Mouse (Mus musculus) urinary bladder, postnatal 36 days (tissue): ENCODE results near the gene Fhit.
A peak's percentile ranks its signal among the peaks of the same experiment; 100 is the strongest.

ENCODE experiments used
- DNase-seq, 2 experiments: peaks; one replicate each; pipeline ENCODE4 v3.0.0; 2022; ENCODE audit warnings: low spot score in 2 of 2, mixed read lengths in 1 of 2

The Fhit gene

GRCm38 (mm10) chr14:10139311-10139710 is 1022.5 kb downstream of the Fhit start:
- no peak for DNase-seq

- no peak for DNase-seq
Measured at GRCm38 (mm10) chr14:10133873-10134272, 1028.0 kb downstream of the Fhit start.

- DNase-seq: no peak
Measured at GRCm38 (mm10) chr14:10129675-10130074, 1032.2 kb downstream of the Fhit start.

- DNase-seq: peak in 1 of 2 experiments; percentile 1
Measured at GRCm38 (mm10) chr14:10129088-10129487, 1032.7 kb downstream of the Fhit start.

- DNase-seq: no peak
Measured at GRCm38 (mm10) chr14:10126536-10126935, 1035.3 kb downstream of the Fhit start.

- no peak for DNase-seq
Measured at GRCm38 (mm10) chr14:10122176-10122575, 1039.7 kb downstream of the Fhit start.

- DNase-seq: no peak
Measured at GRCm38 (mm10) chr14:10096236-10096635, 1065.6 kb downstream of the Fhit start.

- DNase-seq: no peak
Measured at GRCm38 (mm10) chr14:10079062-10079461, 1082.8 kb downstream of the Fhit start.

GRCm38 (mm10) chr14:10049947-10050346 is 1111.9 kb downstream of the Fhit start:
- no peak for DNase-seq

- DNase-seq: no peak
Measured at GRCm38 (mm10) chr14:10047123-10047783, 1114.6 kb downstream of the Fhit start.

GRCm38 (mm10) chr14:10046336-10047122 is 1115.3 kb downstream of the Fhit start:
- DNase-seq: no peak

GRCm38 (mm10) chr14:10038021-10038420 is 1123.8 kb downstream of the Fhit start:
- no peak for DNase-seq

- no peak for DNase-seq
Measured at GRCm38 (mm10) chr14:10036685-10037215, 1125.1 kb downstream of the Fhit start.

GRCm38 (mm10) chr14:10035682-10036081 is 1126.2 kb downstream of the Fhit start:
- DNase-seq: no peak

GRCm38 (mm10) chr14:10035270-10035669 is 1126.6 kb downstream of the Fhit start:
- no peak for DNase-seq

GRCm38 (mm10) chr14:10023382-10023781 is 1138.5 kb downstream of the Fhit start:
- DNase-seq: no peak

- DNase-seq: no peak
Measured at GRCm38 (mm10) chr14:10022304-10022703, 1139.5 kb downstream of the Fhit start.

- DNase-seq: no peak
Measured at GRCm38 (mm10) chr14:10020400-10021140, 1141.3 kb downstream of the Fhit start.

- no peak for DNase-seq
Measured at GRCm38 (mm10) chr14:10013817-10014266, 1148.0 kb downstream of the Fhit start.

- DNase-seq: no peak
Measured at GRCm38 (mm10) chr14:10013003-10013816, 1148.6 kb downstream of the Fhit start.

GRCm38 (mm10) chr14:10006278-10006677 is 1155.6 kb downstream of the Fhit start:
- no peak for DNase-seq
